Mouse (Mus musculus) lung, embryonic 15.5 days (tissue): ENCODE results near the gene Acod1. TPM values are rescaled to one million over a fixed set of nuclear protein-coding genes. Genes with fewer than 3 reads are reported as not detected.

Experiments used
- ATAC-seq: fragments of 200-750 bp; cut with Nextera tagmentation; 2 replicates; pipeline ENCODE4 v1.8.0; 2017; ENCODE audit warnings: moderate number of reproducible peaks, borderline replicate concordance; ENCODE audit not compliant: low FRiP score, low TSS enrichment; ENCODE audit errors: extremely low read depth
- H3K27ac ChIP-seq: fragments of 300-500 bp; sonication (generic); 2 replicates; pipeline ENCODE4 v1.5.1; 2015; ENCODE audit warnings: moderate library complexity, mild to moderate bottlenecking, inconsistent platforms
- H3K27me3 ChIP-seq: fragments of 300-500 bp; sonication (generic); 2 replicates; pipeline ENCODE4 v1.6.1; 2015; ENCODE audit warnings: inconsistent platforms
- H3K36me3 ChIP-seq: fragments of 300-500 bp; sonication (generic); 2 replicates; pipeline ENCODE4 v1.6.1; 2015; ENCODE audit warnings: inconsistent platforms
- H3K4me1 ChIP-seq: fragments of 300-500 bp; sonication (generic); 2 replicates; pipeline ENCODE4 v1.6.1; 2015; ENCODE audit warnings: inconsistent platforms
- H3K4me2 ChIP-seq: fragments of 300-500 bp; sonication (generic); 2 replicates; pipeline ENCODE4 v1.6.1; 2015; ENCODE audit warnings: inconsistent platforms, mild to moderate bottlenecking, moderate library complexity
- H3K4me3 ChIP-seq: fragments of 300-500 bp; sonication (generic); 2 replicates; pipeline ENCODE4 v1.5.1; 2015; ENCODE audit warnings: mild to moderate bottlenecking, inconsistent platforms
- H3K9ac ChIP-seq: fragments of 300-500 bp; sonication (generic); 2 replicates; pipeline ENCODE4 v1.6.1; 2015; ENCODE audit warnings: inconsistent platforms
- H3K9me3 ChIP-seq: fragments of 300-500 bp; sonication (generic); 2 replicates; pipeline ENCODE4 v1.6.1; 2016; ENCODE audit warnings: inconsistent platforms
- WGBS: fragments of 180-500 bp; shearing (Covaris S2); methylation state at CpG from one replicate; pipeline ENCODE4 v1.1.7; 2015; 5-methylcytosine and 5-hydroxymethylcytosine counted together
- polyA plus RNA-seq: library from polyadenylated mRNA; unstranded; fragments of >200 nt; fragmentation: Nextera tagmentation; extraction: Ambion mirVana; gene quantifications from 2 replicates; pipeline ENCODE4 v1.2.1, GENCODE M21; 2015

The Acod1 gene
- polyA plus RNA-seq, 1 experiment from 2014 or later = not detected

GRCm38 (mm10) chr14:103054731-103055130 lies 8.0 kb downstream of the Acod1 start:
- Histone ChIP-seq H3K27ac (no peak overlapping the region), H3K27me3 (no peaks in the 10 kb centered on the region), H3K4me1 (0 out of 2 replicates have a peak, but pooled peaks cover 5% of the 10 kb centered on the region), H3K9me3 (no peaks in the 10 kb centered on the region), H3K4me2 (no peak overlapping the region), H3K36me3 (no peaks in the 10 kb centered on the region), H3K9ac (no peak overlapping the region), H3K4me3 (no peak overlapping the region)
- ATAC-seq = no peak
- WGBS = 78% methylated on average over 13 of the region's 13 CpGs

- H3K27me3 ChIP-seq = no peaks in the 10 kb centered on the region
- no peaks in the 10 kb centered on the region for H3K9me3 ChIP-seq
- no peak overlapping the region for H3K4me3 ChIP-seq
- 0 out of 2 replicates have a peak, but pooled peaks cover 5% of the 10 kb centered on the region for H3K4me1 ChIP-seq
- no peak overlapping the region for H3K9ac ChIP-seq
- ATAC-seq = no peak
- H3K4me2 ChIP-seq = no peak overlapping the region
- no peak overlapping the region for H3K27ac ChIP-seq
- WGBS = 85% methylated on average over 7 of the region's 7 CpGs
- H3K36me3 ChIP-seq = no peaks in the 10 kb centered on the region
Observed at GRCm38 (mm10) chr14:103056601-103057000, 9.8 kb downstream of the Acod1 start.

GRCm38 (mm10) chr14:103058998-103059397 lies 12.2 kb downstream of the Acod1 start:
- WGBS = 47% methylated on average over 1 of the region's 1 CpGs
- no peak overlapping the region for H3K4me2 ChIP-seq
- no peaks in the 10 kb centered on the region for H3K36me3 ChIP-seq
- no peak overlapping the region for H3K4me3 ChIP-seq
- no peaks in the 10 kb centered on the region for H3K9me3 ChIP-seq
- H3K27ac ChIP-seq = no peak overlapping the region
- H3K27me3 ChIP-seq = no peaks in the 10 kb centered on the region
- peak; percentile 95 for ATAC-seq
- H3K9ac ChIP-seq = no peak overlapping the region
- H3K4me1 ChIP-seq = 0 out of 2 replicates have a peak, but pooled peaks cover 5% of the 10 kb centered on the region

GRCm38 (mm10) chr14:103059495-103059894 lies 12.7 kb downstream of the Acod1 start:
- Histone ChIP-seq H3K4me3 (no peak overlapping the region), H3K36me3 (no peaks in the 10 kb centered on the region), H3K4me1 (0 out of 2 replicates have a peak, but pooled peaks cover 5% of the 10 kb centered on the region), H3K27ac (no peak overlapping the region), H3K27me3 (no peaks in the 10 kb centered on the region), H3K9me3 (no peaks in the 10 kb centered on the region), H3K4me2 (no peak overlapping the region), H3K9ac (no peak overlapping the region)
- WGBS = 80% methylated on average over 10 of the region's 10 CpGs
- ATAC-seq = no peak

- Histone ChIP-seq H3K9me3 (no peaks in the 10 kb centered on the region), H3K27ac (peak overlapping the region; percentile 10; the same call in 1 of the 2 replicates), H3K27me3 (no peaks in the 10 kb centered on the region), H3K4me1 (peaks cover 6% of the 10 kb centered on the region; the same call in 1 of the 2 replicates), H3K9ac (no peak overlapping the region), H3K4me3 (no peak overlapping the region), H3K36me3 (no peaks in the 10 kb centered on the region), H3K4me2 (0 out of 2 replicates have a peak overlapping the region, but pooled peaks have one; percentile 6)
- 6% methylated on average over 10 of the region's 10 CpGs for WGBS
- no peak for ATAC-seq
Observed at GRCm38 (mm10) chr14:103065294-103066167, 18.8 kb downstream of the Acod1 start.

- Histone ChIP-seq H3K9ac (peak overlapping the region; percentile 78), H3K9me3 (no peaks in the 10 kb centered on the region), H3K4me3 (peak overlapping the region; percentile 84), H3K4me1 (peaks cover 11% of the 10 kb centered on the region), H3K4me2 (peak overlapping the region; percentile 89), H3K27me3 (no peaks in the 10 kb centered on the region), H3K27ac (peak overlapping the region; percentile 92), H3K36me3 (peaks cover 8% of the 10 kb centered on the region)
- WGBS = 12% methylated on average over 12 of the region's 12 CpGs
- ATAC-seq = no peak
Observed at GRCm38 (mm10) chr14:103069465-103069863, 22.7 kb downstream of the Acod1 start.

GRCm38 (mm10) chr14:103069864-103070611 lies 23.3 kb downstream of the Acod1 start, which contains the start of gene Cln5:
Cln5 (plus strand) TSS chr14:103070216.
- Histone ChIP-seq H3K4me3 (peak within 1 kb of the TSS; percentile 84), H3K4me1 (peaks cover 11% of the 10 kb centered on the region), H3K9me3 (no peaks in the 10 kb centered on the region), H3K27me3 (no peaks in the 10 kb centered on the region), H3K36me3 (peaks cover 13% of the 10 kb centered on the region), H3K4me2 (peak within 1 kb of the TSS; percentile 89), H3K9ac (peak within 1 kb of the TSS; percentile 78), H3K27ac (peak within 1 kb of the TSS; percentile 92)
- ATAC-seq = peak; percentile 97
- 0% methylated on average over 65 of the region's 65 CpGs for WGBS

GRCm38 (mm10) chr14:103070790-103071189 lies 24.0 kb downstream of the Acod1 start:
- Histone ChIP-seq H3K27ac (peak overlapping the region; percentile 92), H3K4me2 (peak overlapping the region; percentile 89), H3K9ac (peak overlapping the region; percentile 78), H3K27me3 (no peaks in the 10 kb centered on the region), H3K4me3 (peak overlapping the region; percentile 84), H3K36me3 (peaks cover 20% of the 10 kb centered on the region), H3K4me1 (peaks cover 9% of the 10 kb centered on the region; the same call in 1 of the 2 replicates), H3K9me3 (no peaks in the 10 kb centered on the region)
- ATAC-seq = 0 out of 2 replicates have a peak, but pooled peaks have one; percentile 6
- WGBS = 3% methylated on average over 10 of the region's 10 CpGs

- no peak overlapping the region for H3K9ac ChIP-seq
- peaks cover 25% of the 10 kb centered on the region for H3K36me3 ChIP-seq
- no peak overlapping the region for H3K4me3 ChIP-seq
- WGBS = 90% methylated on average over 12 of the region's 12 CpGs
- H3K27me3 ChIP-seq = no peaks in the 10 kb centered on the region
- H3K9me3 ChIP-seq = no peaks in the 10 kb centered on the region
- ATAC-seq = no peak
- H3K4me2 ChIP-seq = no peak overlapping the region
- peaks cover 9% of the 10 kb centered on the region; the same call in 1 of the 2 replicates for H3K4me1 ChIP-seq
- no peak overlapping the region for H3K27ac ChIP-seq
Observed at GRCm38 (mm10) chr14:103071471-103071870, 24.7 kb downstream of the Acod1 start.

- no peak overlapping the region for H3K27ac ChIP-seq
- 79% methylated on average over 4 of the region's 4 CpGs for WGBS
- peaks cover 27% of the 10 kb centered on the region for H3K36me3 ChIP-seq
- no peaks in the 10 kb centered on the region for H3K27me3 ChIP-seq
- no peak for ATAC-seq
- no peaks in the 10 kb centered on the region for H3K9me3 ChIP-seq
- no peak overlapping the region for H3K9ac ChIP-seq
- peaks cover 9% of the 10 kb centered on the region; the same call in 1 of the 2 replicates for H3K4me1 ChIP-seq
- no peak overlapping the region for H3K4me3 ChIP-seq
- no peak overlapping the region for H3K4me2 ChIP-seq
Observed at GRCm38 (mm10) chr14:103072731-103073130, 26.0 kb downstream of the Acod1 start.

GRCm38 (mm10) chr14:103073825-103074224 lies 27.0 kb downstream of the Acod1 start:
- Histone ChIP-seq H3K27me3 (no peaks in the 10 kb centered on the region), H3K36me3 (peaks cover 30% of the 10 kb centered on the region), H3K9me3 (no peaks in the 10 kb centered on the region), H3K4me2 (no peak overlapping the region), H3K9ac (no peak overlapping the region), H3K4me1 (peaks cover 9% of the 10 kb centered on the region; the same call in 1 of the 2 replicates), H3K27ac (no peak overlapping the region), H3K4me3 (no peak overlapping the region)
- no peak for ATAC-seq
- WGBS = 94% methylated on average over 8 of the region's 8 CpGs
